Mouse (Mus musculus) T-helper 17 cell (primary cell): ENCODE data around the gene Dok7.

Source experiments
- in situ Hi-C, 2 experiments: fragments of 300-600 bp; cut with MboI, MseI; formaldehyde crosslinking; loops; 1 replicate in 1 of 2; 2 replicates in 1 of 2; pipeline ENCODE4 v1.15.1; 2025; ENCODE audit warnings: high pct_unique_total_duplicates in 2 of 2

Dok7 gene

DNA sequence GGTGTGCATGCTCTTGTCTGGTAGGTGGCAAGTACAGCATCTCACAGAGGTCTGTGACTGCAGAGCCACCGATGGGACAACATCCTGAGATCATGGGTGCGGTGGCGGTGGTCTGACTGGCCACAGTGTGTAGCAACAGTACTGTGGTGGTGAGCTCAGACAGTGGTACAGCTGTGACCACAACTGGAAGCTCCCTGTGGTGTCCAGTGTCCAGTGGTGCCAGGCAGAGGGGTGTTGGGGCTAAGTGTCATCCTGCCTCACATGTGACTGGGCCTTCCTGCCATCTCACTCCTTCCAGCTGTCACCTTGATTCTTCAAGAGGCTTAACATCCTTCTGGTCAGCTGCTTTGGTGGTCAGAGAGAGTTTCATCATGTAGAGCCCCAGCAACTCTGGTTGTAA, 1.9 kb upstream of the Dok7 start:
- in situ Hi-C loops, result loop anchor here in 1 of 2 experiments (25.0 kb wide), 1 partner anchor 1467 kb away; no protein-coding TSS in a partner anchor

DNA sequence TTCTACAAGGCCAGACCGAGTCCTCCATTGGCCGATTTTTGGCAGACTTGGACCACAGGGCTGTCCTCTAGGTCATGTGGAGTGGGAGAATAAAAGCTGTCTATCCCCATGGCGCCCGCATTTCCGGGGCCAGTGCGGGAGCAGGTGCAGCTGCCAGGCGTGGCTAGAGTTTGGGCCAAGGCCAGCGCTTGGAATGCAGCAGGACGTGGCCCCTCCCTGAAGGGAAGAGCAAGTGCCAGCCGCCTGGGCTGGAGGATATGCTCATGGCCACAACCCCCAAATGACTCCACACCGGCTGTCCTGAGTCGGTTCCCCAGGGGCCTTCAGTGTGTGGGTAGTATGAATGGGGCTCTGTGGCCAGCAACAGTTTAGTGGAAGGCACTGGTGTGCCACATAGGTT, 1.5 kb upstream of the Dok7 start:
- in situ Hi-C loops, result loop anchor here in 1 of 2 experiments (25.0 kb wide), 1 partner anchor 1468 kb away; no protein-coding TSS in a partner anchor

DNA sequence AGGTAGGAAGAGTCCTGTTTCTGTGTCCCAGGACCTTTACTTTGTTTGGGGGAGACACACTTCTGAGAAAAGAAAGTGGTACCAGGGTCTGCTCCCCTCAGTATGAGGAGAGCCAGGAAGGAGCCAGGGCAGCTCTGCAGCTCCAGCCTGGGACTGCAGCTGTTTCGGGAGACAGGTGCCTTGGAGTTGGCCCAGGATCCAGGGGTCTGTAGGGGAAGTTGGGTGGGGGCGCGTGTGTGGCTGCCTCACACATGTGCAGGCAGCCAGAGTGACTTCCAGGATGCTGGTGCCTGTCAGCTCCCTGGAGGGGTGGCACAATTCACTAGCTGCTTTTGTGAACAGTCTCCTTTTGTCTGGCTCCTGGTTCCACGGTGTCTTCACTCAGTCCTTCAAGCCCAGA, 1.0 kb downstream of the Dok7 start:
- in situ Hi-C loops, result loop anchor here in 1 of 2 experiments (25.0 kb wide), 1 partner anchor 1470 kb away; no protein-coding TSS in a partner anchor

DNA sequence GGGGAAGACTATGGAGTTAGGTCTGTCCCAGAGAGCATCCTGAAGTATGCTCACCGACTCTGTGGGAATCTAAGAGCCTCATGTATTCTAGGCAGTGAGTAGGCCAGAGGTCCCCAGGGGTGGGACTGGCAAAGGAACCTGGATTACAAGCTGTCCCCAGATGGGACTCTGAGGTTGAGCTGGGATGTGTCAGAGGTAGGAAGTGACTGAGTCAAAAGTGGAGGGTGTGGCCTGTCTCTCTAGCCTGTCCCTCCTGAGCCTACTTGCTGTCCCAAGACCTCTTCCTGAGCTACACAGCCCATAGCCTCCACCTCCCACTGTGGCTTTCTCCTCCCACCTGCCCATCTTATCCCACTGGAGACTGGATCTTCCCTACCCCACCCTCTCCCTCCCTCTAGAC, 1.6 kb downstream of the Dok7 start:
- in situ Hi-C loops, result loop anchor here in 1 of 2 experiments (25.0 kb wide), 1 partner anchor 1471 kb away; no protein-coding TSS in a partner anchor

DNA sequence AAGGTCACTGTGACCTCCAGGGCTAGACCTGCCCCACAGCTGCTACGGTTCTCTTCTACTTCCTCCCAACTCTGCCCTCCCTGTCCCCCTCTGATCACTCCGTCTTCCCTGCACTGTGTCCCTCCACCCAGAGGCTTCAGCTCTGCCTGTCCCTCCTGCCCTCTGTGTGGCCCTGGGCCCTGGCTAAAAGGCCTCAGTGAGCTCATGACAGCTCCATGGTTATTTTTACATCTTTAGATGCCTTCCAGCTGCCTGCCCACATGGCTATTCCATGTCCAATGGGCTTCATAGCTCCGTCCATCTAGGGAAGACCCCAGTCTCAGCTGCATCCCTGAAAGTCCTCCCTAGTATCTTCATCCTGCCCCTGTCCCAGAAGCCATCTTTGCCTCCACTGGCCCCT, 3.5 kb downstream of the Dok7 start:
- in situ Hi-C loops, result loop anchor here in 1 of 2 experiments (25.0 kb wide), 1 partner anchor 1473 kb away; no protein-coding TSS in a partner anchor

DNA sequence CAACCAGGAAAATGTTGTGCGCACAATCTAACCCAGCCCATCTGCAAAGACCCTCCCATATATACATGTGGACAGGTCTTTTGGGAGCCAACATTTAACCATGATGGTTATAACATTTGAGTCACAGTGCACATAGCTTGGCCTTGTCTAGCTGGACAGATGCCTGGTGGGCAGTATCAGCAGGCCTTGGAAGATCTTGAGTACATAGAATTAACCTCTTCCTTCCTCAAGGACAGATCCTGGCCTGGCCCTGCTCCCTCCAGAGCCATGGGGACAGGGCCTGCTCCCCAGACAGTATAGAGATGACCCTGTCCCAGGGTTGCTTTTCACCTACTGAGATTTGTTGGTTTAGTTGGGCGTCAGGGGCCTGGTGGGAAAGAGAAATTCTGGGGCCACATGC, 13.3 kb downstream of the Dok7 start:
- in situ Hi-C loops, result loop anchor here in 1 of 2 experiments (25.0 kb wide), 1 partner anchor 1483 kb away; no protein-coding TSS in a partner anchor

DNA sequence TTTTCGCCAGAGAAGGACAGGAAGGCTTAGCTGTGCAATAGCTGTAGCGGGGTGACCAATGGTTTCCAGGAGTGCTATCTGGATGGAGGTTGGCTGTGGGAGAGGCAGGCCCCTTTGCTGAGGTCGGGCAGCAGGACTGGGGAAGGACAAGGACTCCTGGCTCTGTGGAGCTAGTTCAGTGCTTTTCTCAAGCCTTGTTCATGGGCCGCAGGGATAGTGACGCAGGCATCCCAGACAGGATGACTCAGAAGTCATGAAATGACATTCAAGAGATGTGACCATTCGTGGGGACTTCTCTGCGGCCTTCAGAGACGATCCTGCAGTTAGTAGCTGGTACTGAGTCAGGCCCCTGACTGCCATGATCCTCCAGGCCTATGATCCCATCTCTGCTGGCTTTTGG, 13.7 kb downstream of the Dok7 start:
- in situ Hi-C loops, result loop anchor here in 1 of 2 experiments (25.0 kb wide), 1 partner anchor 1483 kb away; no protein-coding TSS in a partner anchor

DNA sequence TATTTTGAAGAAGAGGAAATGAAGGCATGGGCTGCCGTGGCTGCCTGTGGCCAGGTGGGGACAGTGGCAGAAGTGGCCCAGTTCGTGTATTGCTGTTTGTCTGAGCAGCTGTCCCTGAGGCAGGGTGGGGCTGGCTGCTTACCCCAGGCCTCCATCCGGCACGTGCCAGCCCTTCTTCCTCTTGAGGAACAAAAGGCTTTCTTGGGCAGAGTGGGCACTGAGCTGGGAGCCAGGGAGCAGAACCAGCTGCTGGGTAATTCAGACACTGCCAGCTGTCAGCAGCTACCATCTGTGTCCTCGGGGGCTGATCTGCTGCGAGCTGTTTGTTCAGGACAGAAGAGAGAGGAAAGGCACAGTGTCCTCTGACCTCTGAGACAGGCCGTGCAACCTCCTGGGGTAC, 14.4 kb downstream of the Dok7 start:
- in situ Hi-C loops, result loop anchor here in 1 of 2 experiments (25.0 kb wide), 1 partner anchor 1484 kb away; no protein-coding TSS in a partner anchor

DNA sequence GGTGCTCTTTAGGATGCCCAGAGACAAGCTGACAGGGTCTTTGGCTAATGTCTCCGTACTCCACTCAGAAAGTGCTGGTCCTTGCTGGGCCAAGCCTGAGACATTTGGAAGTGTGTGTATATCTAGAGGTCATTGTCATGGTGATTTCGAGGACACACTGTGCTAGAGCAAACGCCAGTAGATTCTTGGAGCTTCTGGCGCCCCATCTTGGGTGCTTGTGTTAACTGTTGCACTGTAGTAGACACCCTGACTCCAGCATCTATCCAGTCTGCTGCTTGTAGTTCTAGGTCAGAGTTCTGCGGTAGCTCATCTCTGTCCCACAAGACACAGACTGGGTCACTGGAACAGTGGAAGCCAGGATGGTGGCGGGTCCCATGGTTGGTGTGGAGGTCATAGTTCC, 15.3 kb downstream of the Dok7 start:
- in situ Hi-C loops, result loop anchor here in 1 of 2 experiments (25.0 kb wide), 1 partner anchor 1485 kb away; no protein-coding TSS in a partner anchor

DNA sequence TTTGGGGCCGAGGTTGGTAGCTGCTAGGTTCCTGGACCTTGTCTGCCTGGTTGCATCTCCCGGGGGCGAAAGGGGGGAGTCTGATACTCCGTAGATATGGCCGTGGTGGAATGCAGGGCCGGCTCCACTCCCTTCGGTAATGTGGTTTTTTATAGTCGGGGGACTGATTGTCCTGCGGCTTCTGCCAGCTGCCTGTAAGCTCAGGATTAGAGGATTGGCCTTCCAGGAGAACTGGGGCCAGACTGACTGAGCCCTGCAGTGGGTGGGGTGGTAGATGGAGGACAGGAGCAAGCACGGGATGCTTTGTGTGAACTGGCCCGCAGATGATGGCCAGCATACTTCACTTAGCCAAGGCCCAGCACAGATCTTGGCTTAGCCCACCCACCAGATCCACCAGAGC, 16.7 kb downstream of the Dok7 start:
- in situ Hi-C loops, result loop anchor here in 1 of 2 experiments (25.0 kb wide), 1 partner anchor 1486 kb away; no protein-coding TSS in a partner anchor

DNA sequence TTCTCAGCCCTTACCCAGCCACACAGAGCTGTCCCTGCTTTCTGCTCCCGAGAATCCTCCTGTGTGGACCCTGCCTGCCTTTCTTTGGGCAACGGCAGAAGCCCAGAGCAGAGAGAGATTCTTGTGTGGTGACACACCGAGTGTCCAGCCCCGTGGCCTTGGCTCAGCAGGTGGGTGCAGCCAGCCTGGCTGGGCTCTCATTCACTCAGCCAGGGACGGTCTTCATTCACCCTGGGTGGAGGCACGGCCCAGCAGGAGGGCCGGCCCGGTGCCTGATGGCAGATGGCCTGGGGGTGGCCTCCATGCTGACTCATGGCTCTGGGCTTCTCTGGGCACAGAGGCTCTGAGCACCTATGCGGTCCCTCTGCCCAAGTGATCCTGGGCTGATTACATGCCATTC, 17.4 kb downstream of the Dok7 start:
- in situ Hi-C loops, result loop anchor here in 1 of 2 experiments (25.0 kb wide), 1 partner anchor 1487 kb away; no protein-coding TSS in a partner anchor

DNA sequence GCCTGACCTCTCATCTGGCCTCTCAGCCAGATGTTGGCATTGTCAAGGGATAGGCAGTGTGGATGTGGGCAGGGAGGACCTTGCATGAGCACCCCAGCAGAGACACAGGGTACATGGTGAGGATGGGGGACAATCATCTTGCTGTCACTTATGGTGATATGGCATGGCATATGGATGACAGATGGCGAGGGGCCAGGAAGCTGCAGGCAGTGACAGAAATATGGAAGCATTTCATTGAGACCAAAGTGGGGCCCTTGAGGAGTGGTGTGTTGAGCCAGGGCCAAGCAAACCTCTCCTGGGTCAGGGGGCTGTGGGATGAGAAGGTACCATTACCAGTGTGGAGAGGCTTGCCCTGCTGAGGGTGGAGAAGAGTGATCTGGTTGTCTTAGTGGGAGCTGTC, 19.8 kb downstream of the Dok7 start:
- in situ Hi-C loops, result no loop called here

DNA sequence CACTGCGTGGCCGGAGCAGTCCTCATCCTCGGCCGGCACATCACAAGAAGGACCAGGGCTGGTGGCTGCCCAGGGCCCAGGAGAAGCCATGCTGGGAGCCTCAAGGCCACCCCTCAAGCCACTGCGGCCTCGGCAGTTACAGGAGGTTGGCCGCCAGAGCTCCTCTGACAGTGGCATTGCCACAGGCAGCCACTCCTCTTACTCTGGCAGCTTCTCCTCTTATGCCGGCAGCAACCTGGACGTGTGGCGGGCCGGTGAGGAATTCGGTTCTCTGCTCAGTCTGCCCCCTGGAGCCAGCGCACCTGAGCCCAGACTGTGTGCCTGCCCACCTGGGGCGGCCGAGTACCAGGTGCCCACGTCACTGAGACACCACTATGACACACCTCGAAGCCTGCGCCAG, 22.5 kb downstream of the Dok7 start:
- in situ Hi-C loops, result no loop called here

DNA sequence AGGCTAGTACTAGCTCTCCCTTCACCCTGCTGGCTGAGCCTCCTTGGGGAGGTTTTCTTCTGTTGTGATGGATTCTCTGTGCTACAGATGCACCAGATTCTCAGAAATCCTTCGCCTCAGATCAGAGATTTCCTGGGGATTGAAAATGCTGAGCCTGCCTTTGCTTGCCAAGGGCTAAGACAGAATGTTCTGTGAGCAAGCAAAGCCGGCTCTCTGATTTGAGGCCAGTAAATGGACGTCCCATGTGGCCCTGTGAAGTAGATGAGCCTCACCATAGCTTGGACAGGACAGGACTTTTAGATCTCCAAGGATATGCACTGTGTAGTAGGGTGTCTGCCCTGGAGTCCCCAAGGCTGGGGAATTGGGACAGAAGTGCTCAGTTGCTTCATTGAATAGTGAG, 28.3 kb downstream of the Dok7 start:
- in situ Hi-C loops, result no loop called here

DNA sequence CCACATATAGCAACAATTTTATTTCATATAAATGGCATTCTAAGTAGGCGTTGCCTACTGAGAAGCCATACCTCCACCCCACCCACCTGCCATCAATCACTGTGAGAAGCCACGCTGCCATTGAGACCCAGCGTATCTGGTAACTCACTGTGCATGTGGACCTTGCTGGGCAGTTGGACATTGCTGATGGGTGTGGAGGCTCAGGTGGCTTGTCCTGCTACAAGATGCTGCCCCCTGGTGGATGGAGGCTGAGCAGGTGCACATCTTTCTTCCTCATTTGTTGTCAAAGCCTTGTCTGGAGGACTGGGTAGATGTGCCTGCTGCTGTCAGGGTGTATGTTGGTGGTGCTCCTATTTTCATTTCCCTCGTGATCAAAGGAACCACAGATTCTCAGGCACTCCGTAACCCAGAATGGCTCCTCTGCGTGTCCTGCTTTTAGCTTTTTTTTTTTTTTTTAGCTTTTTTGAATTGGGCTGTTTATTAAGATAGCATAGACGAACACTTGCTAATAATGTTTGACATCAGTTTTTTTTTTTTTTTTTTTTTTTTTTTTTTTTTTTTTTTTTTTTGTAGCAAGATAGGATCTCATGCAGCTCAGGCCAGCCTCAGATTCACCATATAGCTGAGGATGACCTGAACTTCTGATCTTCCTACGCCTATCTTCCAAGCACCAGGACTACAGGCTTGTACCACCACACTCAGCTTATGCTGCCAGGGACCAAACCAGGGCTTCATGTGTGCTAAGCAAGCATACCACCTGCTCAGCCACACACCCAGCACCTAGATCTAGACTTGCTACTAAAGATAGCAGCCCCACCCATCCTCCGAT, 32.4 kb downstream of the Dok7 start:
- in situ Hi-C loops, result no loop called here

DNA sequence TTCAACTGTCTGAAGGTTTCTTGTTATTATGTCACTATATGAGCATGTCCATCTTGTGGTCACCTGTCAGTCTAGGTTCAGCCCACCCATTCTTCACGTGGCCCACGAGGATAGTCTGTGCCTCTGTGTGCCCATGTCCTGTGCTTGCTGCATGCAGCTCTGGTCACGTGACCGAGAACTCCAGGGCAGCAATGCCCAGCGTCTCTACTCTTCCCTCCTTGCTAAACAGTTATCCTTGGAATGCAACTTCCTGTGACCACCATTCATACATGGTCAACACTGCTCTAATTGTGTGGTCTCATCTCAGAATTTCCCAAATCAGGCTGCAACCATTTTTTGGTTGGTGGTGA, 33.0 kb downstream of the Dok7 start:
- in situ Hi-C loops, result no loop called here

DNA sequence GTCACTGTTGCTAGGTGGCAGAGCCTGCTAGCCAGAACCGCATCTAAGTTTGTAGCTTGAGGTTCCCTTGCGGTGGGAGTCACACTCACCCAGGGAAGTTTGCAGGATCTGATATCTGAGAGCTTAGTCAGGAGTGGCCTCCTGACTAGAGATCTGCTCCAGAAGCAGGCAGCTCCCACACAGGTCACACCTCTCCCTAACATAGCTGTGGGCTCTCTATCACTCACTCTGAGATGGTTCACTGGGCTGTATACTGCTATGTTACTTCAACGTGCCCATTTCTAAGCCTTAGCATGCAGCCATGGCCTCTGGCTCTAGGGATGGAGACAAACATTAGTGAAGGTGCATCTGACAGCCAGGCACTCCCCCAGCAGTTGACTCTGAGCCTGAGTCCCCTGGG, 35.1 kb downstream of the Dok7 start:
- in situ Hi-C loops, result no loop called here

DNA sequence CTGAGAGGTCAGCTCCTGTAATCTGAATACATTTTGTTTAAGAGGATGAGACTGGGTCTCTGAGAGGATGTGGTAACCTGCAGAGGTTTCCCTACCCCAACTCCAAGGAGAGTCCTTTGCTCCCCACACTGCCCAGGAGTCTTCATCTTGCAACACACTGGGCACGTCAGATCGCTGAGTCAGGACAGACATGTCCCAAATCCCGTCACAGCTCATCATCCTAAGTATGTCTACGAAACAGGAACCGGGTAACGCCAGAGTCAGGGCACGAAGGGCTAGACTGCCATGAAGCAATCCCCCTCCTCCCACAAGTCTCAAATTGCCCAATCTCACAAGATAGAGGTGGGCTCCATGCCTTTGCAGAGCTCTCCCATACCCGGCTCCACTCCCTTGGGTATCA, 46.5 kb downstream of the Dok7 start:
- in situ Hi-C loops, result no loop called here

DNA sequence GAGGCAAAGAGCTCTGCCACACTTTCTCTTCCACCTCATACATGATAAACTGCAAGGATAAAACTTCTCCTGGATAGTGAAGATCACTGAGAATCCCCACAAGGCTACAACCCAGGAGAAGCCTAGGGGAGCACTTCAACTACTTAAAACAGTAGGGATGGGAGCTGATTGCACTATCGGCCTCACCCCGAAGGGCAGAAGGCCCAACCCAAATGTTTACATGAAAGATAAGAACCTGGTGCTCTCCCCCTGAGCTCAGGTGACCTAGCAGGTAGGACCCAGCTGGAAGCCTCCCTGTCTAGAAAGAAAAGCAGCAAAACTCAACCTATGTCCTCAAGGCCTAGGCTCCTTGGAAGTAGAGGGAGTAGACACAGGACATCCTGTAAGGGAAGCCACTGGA, 47.0 kb downstream of the Dok7 start:
- in situ Hi-C loops, result no loop called here

DNA sequence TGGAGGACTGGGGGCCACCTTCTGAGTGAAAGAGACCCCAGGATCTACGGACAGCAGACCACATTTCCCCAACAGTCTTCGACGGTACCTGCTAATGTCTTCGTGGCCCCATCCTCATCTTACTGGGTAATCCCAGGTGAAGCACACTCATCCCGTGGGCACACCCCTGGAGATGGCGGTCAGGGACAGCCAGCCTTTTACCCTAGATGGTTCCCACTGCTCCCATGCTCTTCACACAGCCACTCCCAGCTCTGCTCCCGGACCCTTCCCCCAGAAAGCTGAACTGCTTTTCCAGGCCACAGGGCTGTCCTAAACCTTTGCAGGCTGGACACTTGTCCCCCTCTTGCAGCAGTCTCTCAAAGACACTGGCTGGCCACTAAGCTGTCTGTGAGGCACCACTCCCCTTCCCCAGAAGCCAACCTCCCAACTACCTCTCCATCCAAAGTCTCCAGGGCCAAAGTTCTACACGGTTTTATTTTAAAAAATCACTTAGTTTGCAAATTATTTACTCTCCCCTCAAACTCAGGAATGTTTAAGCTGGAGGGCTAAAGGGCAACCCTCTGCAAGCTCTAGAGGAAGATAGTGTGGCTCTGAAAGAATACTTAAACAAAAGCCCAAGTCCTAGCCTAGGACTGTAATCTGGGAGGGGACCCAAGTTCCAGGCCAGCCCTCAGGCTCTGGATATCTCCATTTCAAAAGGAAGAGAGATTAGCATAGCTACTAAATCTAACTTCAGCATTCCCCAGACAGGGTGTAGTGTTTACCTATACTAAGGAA, 47.8 kb downstream of the Dok7 start:
- in situ Hi-C loops, result no loop called here

DNA sequence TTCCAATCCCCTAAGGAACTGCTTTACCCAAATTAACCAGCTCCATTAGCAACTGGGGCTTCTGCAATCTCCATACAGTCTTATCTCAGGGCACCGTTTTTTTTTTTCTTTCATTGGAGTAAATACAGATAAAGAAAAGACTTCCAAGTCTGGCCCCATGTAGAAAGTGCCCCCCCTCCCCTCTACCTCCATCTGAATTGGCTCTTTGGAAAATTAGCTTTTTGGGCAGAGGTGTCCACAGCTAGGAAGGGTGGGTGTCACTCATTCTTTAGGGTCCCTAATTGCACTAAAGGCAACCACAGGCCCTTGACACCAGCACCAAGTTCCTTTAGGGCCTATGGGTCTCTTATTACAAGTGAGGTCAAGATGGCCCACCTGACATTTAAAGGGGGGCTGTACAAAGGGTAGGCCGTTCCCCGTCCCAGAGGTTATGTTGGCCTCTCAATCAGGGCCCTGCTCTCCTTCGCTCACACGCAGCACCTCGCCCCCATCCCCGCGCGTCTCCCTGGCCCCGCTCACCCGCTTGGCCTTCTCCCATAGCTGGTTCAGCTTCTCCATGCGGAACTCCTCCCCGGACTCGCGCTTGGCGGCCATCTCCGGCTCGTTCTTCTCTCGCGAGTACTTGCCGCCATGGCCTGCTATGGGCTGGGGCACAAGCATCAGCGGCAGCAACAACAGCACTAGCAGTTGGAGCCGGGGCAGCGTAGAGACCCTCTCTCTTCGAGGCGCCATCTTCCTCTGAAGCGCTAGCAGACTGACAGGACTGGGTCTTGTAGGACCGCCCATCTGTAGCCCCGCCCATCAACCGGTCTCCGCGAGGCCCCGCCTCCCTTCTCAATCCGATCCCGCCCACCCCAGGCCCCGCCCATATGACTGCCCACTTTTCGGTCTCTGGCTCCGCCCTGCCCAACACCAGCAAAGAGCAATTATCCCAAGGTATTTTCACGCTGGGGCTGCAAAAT, 48.7 kb downstream of the Dok7 start, which contains the start of gene Lrpap1:
Lrpap1 (minus strand) TSS at position 807 of the 962 bp plus-strand sequence.
- in situ Hi-C loops, result no loop called here
